Comparison of ENCODE assay signal across 11 mouse cellular contexts in genomic region chr9:64347377-64347776, GRCm38 (mm10). TPM values are rescaled to one million over a fixed set of nuclear protein-coding genes. Genes with fewer than 3 reads are reported as not detected.
DNase-seq lines count a peak whose midpoint lies in the region; ATAC-seq and TF ChIP-seq lines count a peak whose summit lies in the region.
"Had no signal": no experiment of that assay in that cellular context is flagged by ENCODE, and none has a peak within 500 bp of the region (broad histone marks: within the 10 kb centered on the region; RNA-seq: fewer than 3 reads in every experiment).

No protein-coding gene starts in this region.

- no peak overlapping the region for H3K4me3 ChIP-seq in kidney, postnatal 0 days (replicated peaks; ENCODE audit: low read depth, low read length)
- no peak overlapping the region for H3K4me3 ChIP-seq in embryonic facial prominence, embryonic 14.5 days (ENCODE audit: low read depth, low read length)
- H3K4me3 ChIP-seq in kidney, embryonic 15.5 days (replicated peaks): no peak overlapping the region
- no peak overlapping the region for H3K4me3 ChIP-seq in heart, embryonic 11.5 days (ENCODE audit: low read depth, low read length)
- H3K4me3 ChIP-seq: forebrain, embryonic 13.5 days; limb, embryonic 13.5 days had no signal

- WGBS in kidney, postnatal 0 days: 0% methylated on average over 1 of the region's 1 CpGs
- 0% methylated on average over 1 of the region's 1 CpGs for WGBS in embryonic facial prominence, embryonic 14.5 days
- 0% methylated on average over 1 of the region's 1 CpGs for WGBS in kidney, embryonic 15.5 days
- WGBS in heart, embryonic 11.5 days (ENCODE audit: insufficient replicate concordance): 0% methylated on average over 1 of the region's 1 CpGs

- no peaks in the 10 kb centered on the region for H3K4me1 ChIP-seq in kidney, postnatal 0 days (replicated peaks; ENCODE audit: insufficient read depth, low read length)
- H3K4me1 ChIP-seq in embryonic facial prominence, embryonic 14.5 days (ENCODE audit: control insufficient read depth, insufficient read depth, low read length): no peaks in the 10 kb centered on the region
- no peaks in the 10 kb centered on the region for H3K4me1 ChIP-seq in kidney, embryonic 15.5 days
- H3K4me1 ChIP-seq in heart, embryonic 11.5 days (ENCODE audit: control insufficient read depth, insufficient read depth, low read length): no peaks in the 10 kb centered on the region
- H3K4me1 ChIP-seq: forebrain, embryonic 13.5 days had no signal

- no peak overlapping the region for H3K4me2 ChIP-seq in kidney, postnatal 0 days (ENCODE audit: low read length)
- no peak overlapping the region for H3K4me2 ChIP-seq in embryonic facial prominence, embryonic 14.5 days (ENCODE audit: low read depth, low read length)
- H3K4me2 ChIP-seq in kidney, embryonic 15.5 days: no peak overlapping the region
- H3K4me2 ChIP-seq in heart, embryonic 11.5 days: no peak overlapping the region
- H3K4me2 ChIP-seq: forebrain, embryonic 13.5 days; limb, embryonic 13.5 days had no signal

- H3K9me3 ChIP-seq in kidney, postnatal 0 days (replicated peaks; ENCODE audit: low read length): no peaks in the 10 kb centered on the region
- no peaks in the 10 kb centered on the region for H3K9me3 ChIP-seq in embryonic facial prominence, embryonic 14.5 days (ENCODE audit: control insufficient read depth, low read length)
- H3K9me3 ChIP-seq in kidney, embryonic 15.5 days (replicated peaks): no peaks in the 10 kb centered on the region
- no peaks in the 10 kb centered on the region for H3K9me3 ChIP-seq in heart, embryonic 11.5 days (replicated peaks; ENCODE audit: control insufficient read depth, low read length)
- H3K9me3 ChIP-seq: forebrain, embryonic 13.5 days; limb, embryonic 13.5 days had no signal

- no peaks in the 10 kb centered on the region for H3K27me3 ChIP-seq in kidney, postnatal 0 days (ENCODE audit: insufficient read depth, low read length)
- no peaks in the 10 kb centered on the region for H3K27me3 ChIP-seq in embryonic facial prominence, embryonic 14.5 days (replicated peaks; ENCODE audit: control insufficient read depth, insufficient read depth, low read length)
- no peaks in the 10 kb centered on the region for H3K27me3 ChIP-seq in kidney, embryonic 15.5 days
- H3K27me3 ChIP-seq in heart, embryonic 11.5 days (ENCODE audit: control insufficient read depth, insufficient read depth, low read length): no peaks in the 10 kb centered on the region
- H3K27me3 ChIP-seq: forebrain, embryonic 13.5 days; limb, embryonic 13.5 days had no signal

- no peak for ATAC-seq in kidney, postnatal 0 days (replicated peaks; ENCODE audit: low FRiP score, low read depth)
- no peak for ATAC-seq in embryonic facial prominence, embryonic 14.5 days (ENCODE audit: low read depth)
- no peak for ATAC-seq in kidney, embryonic 15.5 days (replicated peaks; ENCODE audit: low FRiP score)
- ATAC-seq in heart, embryonic 11.5 days (replicated peaks; ENCODE audit: insufficient number of reproducible peaks, low FRiP score, low TSS enrichment): no peak
- ATAC-seq: activated CD4-positive, CD25-positive, alpha-beta regulatory T cell, adult 4 months; forebrain, embryonic 13.5 days had no signal

- peak; percentile 76 for TF ChIP-seq CTCF in kidney, postnatal 0 days (IDR thresholded peaks at IDR 0.05; ENCODE audit: low read depth)

- H3K27ac ChIP-seq in kidney, postnatal 0 days: no peak overlapping the region
- no peak overlapping the region for H3K27ac ChIP-seq in embryonic facial prominence, embryonic 14.5 days (replicated peaks; ENCODE audit: low read depth, low read length)
- H3K27ac ChIP-seq in kidney, embryonic 15.5 days: no peak overlapping the region
- no peak overlapping the region for H3K27ac ChIP-seq in heart, embryonic 11.5 days (ENCODE audit: low read depth, low read length)
- H3K27ac ChIP-seq: forebrain, embryonic 13.5 days; limb, embryonic 13.5 days had no signal

- peak; percentile 70 for DNase-seq in kidney, postnatal 0 days (ENCODE audit: low spot score)
- no peak for DNase-seq in kidney, adult 9 months
- peak; percentile 11 for DNase-seq in CD4-positive helper T cell, adult 2 months (ENCODE audit: low read depth, low spot score)
- peak; percentile 47 for DNase-seq in MN1 (ENCODE audit: low spot score)
- DNase-seq in embryonic facial prominence, embryonic 14.5 days (ENCODE audit: low spot score): peak; percentile 34
- no peak for DNase-seq in frontal cortex, postnatal 14 days (ENCODE audit: low spot score in 2 of 2)

- H3K9ac ChIP-seq in kidney, postnatal 0 days (ENCODE audit: low read depth, low read length): no peak overlapping the region
- H3K9ac ChIP-seq in embryonic facial prominence, embryonic 14.5 days (ENCODE audit: low read depth, low read length): no peak overlapping the region
- no peak overlapping the region for H3K9ac ChIP-seq in kidney, embryonic 15.5 days
- H3K9ac ChIP-seq in heart, embryonic 11.5 days (ENCODE audit: low read depth, low read length): no peak overlapping the region
- H3K9ac ChIP-seq: forebrain, embryonic 13.5 days; limb, embryonic 13.5 days had no signal

- no peaks in the 10 kb centered on the region for H3K36me3 ChIP-seq in kidney, postnatal 0 days (ENCODE audit: insufficient read depth, low read length)
- no peaks in the 10 kb centered on the region for H3K36me3 ChIP-seq in embryonic facial prominence, embryonic 14.5 days (ENCODE audit: control insufficient read depth, insufficient read depth, low read length)
- H3K36me3 ChIP-seq in kidney, embryonic 15.5 days: no peaks in the 10 kb centered on the region
- H3K36me3 ChIP-seq in heart, embryonic 11.5 days (ENCODE audit: control insufficient read depth, insufficient read depth, low read length): no peaks in the 10 kb centered on the region
- H3K36me3 ChIP-seq: limb, embryonic 13.5 days had no signal

RNA-seq across cellular contexts. Expression of gene Dis3l, which starts 6.3 kb away (rescaled TPM):
- 13.9 and 14.5 TPM in 2 replicates for polyA plus RNA-seq in kidney, postnatal 0 days (2015; fragmentation: Nextera tagmentation; extraction: Ambion mirVana)
- polyA plus RNA-seq in embryonic facial prominence, embryonic 14.5 days (2014; fragmentation: Nextera tagmentation; extraction: Ambion mirVana): 19.5 and 19.6 TPM in 2 replicates
- 21.6 and 22.5 TPM in 2 replicates for polyA plus RNA-seq in kidney, embryonic 15.5 days (2015; fragmentation: Nextera tagmentation; extraction: Ambion mirVana)
- polyA plus RNA-seq in heart, embryonic 11.5 days (2014; fragmentation: Nextera tagmentation; extraction: Ambion mirVana): 19.5 and 22.2 TPM in 2 replicates

RNA-seq across cellular contexts. Expression of gene Megf11, which starts 38.0 kb away (rescaled TPM):
- 2.5 and 2.6 TPM in 2 replicates for polyA plus RNA-seq in kidney, postnatal 0 days (2015; fragmentation: Nextera tagmentation; extraction: Ambion mirVana)
- polyA plus RNA-seq in embryonic facial prominence, embryonic 14.5 days (2014; fragmentation: Nextera tagmentation; extraction: Ambion mirVana): 1.1 and 1.3 TPM in 2 replicates
- 3.9 and 4.0 TPM in 2 replicates for polyA plus RNA-seq in kidney, embryonic 15.5 days (2015; fragmentation: Nextera tagmentation; extraction: Ambion mirVana)
- 0.58 and 0.70 TPM in 2 replicates for polyA plus RNA-seq in heart, embryonic 11.5 days (2014; fragmentation: Nextera tagmentation; extraction: Ambion mirVana)

Comparison
In these comparisons a context has a peak if more than half of its experiments do, and no peak if none do; other contexts are left out.
1. DNase-seq: peak in kidney, postnatal 0 days (single experiment), CD4-positive helper T cell, adult 2 months (single experiment), MN1 (single experiment) and embryonic facial prominence, embryonic 14.5 days (single experiment); none in kidney, adult 9 months (single experiment) and frontal cortex, postnatal 14 days (0 of 2).